Mouse (Mus musculus): Measurements from ENCODE around the gene Prkab2. TPM values are rescaled to one million over a fixed set of nuclear protein-coding genes. Genes with fewer than 3 reads are reported as not detected.
A peak's percentile ranks its signal among the peaks of the same experiment; 100 is the strongest.

The Prkab2 gene
- polyA plus RNA-seq, 1 experiment from 2014 or later = 16.9 TPM

GRCm38 (mm10) chr3:97620657-97621056 lies 37.3 kb upstream of the Prkab2 start:
- H3K36me3 ChIP-seq (ENCODE audit: control insufficient read depth, insufficient read depth, low read length) = no peaks in the 10 kb centered on the region
- no peak overlapping the region for H3K4me3 ChIP-seq (ENCODE audit: low read depth, low read length)
- H3K27me3 ChIP-seq (ENCODE audit: control insufficient read depth, insufficient read depth, low read depth, low read length) = no peaks in the 10 kb centered on the region
- no peaks in the 10 kb centered on the region for H3K4me1 ChIP-seq (ENCODE audit: control insufficient read depth, insufficient read depth, low read length)
- no peak overlapping the region for H3K4me2 ChIP-seq (ENCODE audit: low read length)
- no peak overlapping the region for H3K9ac ChIP-seq (ENCODE audit: low read depth, low read length)
- no peak overlapping the region for H3K27ac ChIP-seq (ENCODE audit: low read length)
- ATAC-seq = no peak
- no peaks in the 10 kb centered on the region for H3K9me3 ChIP-seq (replicated peaks; ENCODE audit: control insufficient read depth, low read length, poor library complexity, severe bottlenecking)
- WGBS = 95% methylated on average over 4 of the region's 4 CpGs

- no peak for ATAC-seq
Observed at GRCm38 (mm10) chr3:97624611-97625010, 33.4 kb upstream of the Prkab2 start.

GRCm38 (mm10) chr3:97627893-97628292 lies 30.1 kb upstream of the Prkab2 start:
- Histone ChIP-seq H3K27me3 (ENCODE audit: control insufficient read depth, insufficient read depth, low read depth, low read length) (no peaks in the 10 kb centered on the region), H3K9ac (ENCODE audit: low read depth, low read length) (no peak overlapping the region), H3K4me2 (ENCODE audit: low read length) (no peak overlapping the region), H3K4me3 (ENCODE audit: low read depth, low read length) (no peak overlapping the region), H3K36me3 (ENCODE audit: control insufficient read depth, insufficient read depth, low read length) (no peaks in the 10 kb centered on the region), H3K4me1 (ENCODE audit: control insufficient read depth, insufficient read depth, low read length) (no peaks in the 10 kb centered on the region), H3K9me3 (replicated peaks; ENCODE audit: control insufficient read depth, low read length, poor library complexity, severe bottlenecking) (no peaks in the 10 kb centered on the region), H3K27ac (ENCODE audit: low read length) (no peak overlapping the region)
- no peak for ATAC-seq
- WGBS = 82% methylated on average over 7 of the region's 7 CpGs

More at GRCm38 (mm10) chr3:97624611-97625010, 33.4 kb upstream of the Prkab2 start:
- H3K27ac ChIP-seq (ENCODE audit: low read length) = no peak overlapping the region
- no peaks in the 10 kb centered on the region for H3K4me1 ChIP-seq (ENCODE audit: control insufficient read depth, insufficient read depth, low read length)
- no peaks in the 10 kb centered on the region for H3K27me3 ChIP-seq (ENCODE audit: control insufficient read depth, insufficient read depth, low read depth, low read length)
- no peak overlapping the region for H3K9ac ChIP-seq (ENCODE audit: low read depth, low read length)
- WGBS = 36% methylated on average over 2 of the region's 2 CpGs
- no peaks in the 10 kb centered on the region for H3K36me3 ChIP-seq (ENCODE audit: control insufficient read depth, insufficient read depth, low read length)
- H3K4me2 ChIP-seq (ENCODE audit: low read length) = no peak overlapping the region
- H3K9me3 ChIP-seq (replicated peaks; ENCODE audit: control insufficient read depth, low read length, poor library complexity, severe bottlenecking) = no peaks in the 10 kb centered on the region
- H3K4me3 ChIP-seq (ENCODE audit: low read depth, low read length) = no peak overlapping the region

- no peaks in the 10 kb centered on the region for H3K27me3 ChIP-seq (ENCODE audit: control insufficient read depth, insufficient read depth, low read depth, low read length)
- no peaks in the 10 kb centered on the region for H3K4me1 ChIP-seq (ENCODE audit: control insufficient read depth, insufficient read depth, low read length)
- H3K27ac ChIP-seq (ENCODE audit: low read length) = no peak within 1 kb of the TSS
- peak within 1 kb of the TSS; percentile 39 for H3K4me2 ChIP-seq (ENCODE audit: low read length)
- H3K4me3 ChIP-seq (ENCODE audit: low read depth, low read length) = peak within 1 kb of the TSS; percentile 4; the same call in 1 of the 2 replicates
- H3K36me3 ChIP-seq (ENCODE audit: control insufficient read depth, insufficient read depth, low read length) = no peaks in the 10 kb centered on the region
- WGBS = 5% methylated on average over 18 of the region's 18 CpGs
- no peak within 1 kb of the TSS for H3K9ac ChIP-seq (ENCODE audit: low read depth, low read length)
- H3K9me3 ChIP-seq (replicated peaks; ENCODE audit: control insufficient read depth, low read length, poor library complexity, severe bottlenecking) = no peaks in the 10 kb centered on the region
- ATAC-seq = no peak
Observed at GRCm38 (mm10) chr3:97628391-97629001, 29.5 kb upstream of the Prkab2 start, which contains the start of gene Fmo5. Fmo5 (plus strand) TSS chr3:97628804.

- 88% methylated on average over 4 of the region's 4 CpGs for WGBS
- H3K36me3 ChIP-seq (ENCODE audit: control insufficient read depth, insufficient read depth, low read length) = no peaks in the 10 kb centered on the region
Observed at GRCm38 (mm10) chr3:97629941-97630340, 28.1 kb upstream of the Prkab2 start.

GRCm38 (mm10) chr3:97630746-97631145 lies 27.2 kb upstream of the Prkab2 start:
- H3K9me3 ChIP-seq (replicated peaks; ENCODE audit: control insufficient read depth, low read length, poor library complexity, severe bottlenecking) = no peaks in the 10 kb centered on the region
- no peaks in the 10 kb centered on the region for H3K36me3 ChIP-seq (ENCODE audit: control insufficient read depth, insufficient read depth, low read length)
- H3K4me1 ChIP-seq (ENCODE audit: control insufficient read depth, insufficient read depth, low read length) = no peaks in the 10 kb centered on the region
- no peak overlapping the region for H3K4me3 ChIP-seq (ENCODE audit: low read depth, low read length)
- H3K27ac ChIP-seq (ENCODE audit: low read length) = no peak overlapping the region
- no peak for ATAC-seq
- 94% methylated on average over 4 of the region's 4 CpGs for WGBS
- no peaks in the 10 kb centered on the region for H3K27me3 ChIP-seq (ENCODE audit: control insufficient read depth, insufficient read depth, low read depth, low read length)
- no peak overlapping the region for H3K9ac ChIP-seq (ENCODE audit: low read depth, low read length)
- no peak overlapping the region for H3K4me2 ChIP-seq (ENCODE audit: low read length)

More at GRCm38 (mm10) chr3:97629941-97630340, 28.1 kb upstream of the Prkab2 start:
- H3K9ac ChIP-seq (ENCODE audit: low read depth, low read length) = no peak overlapping the region
- H3K27me3 ChIP-seq (ENCODE audit: control insufficient read depth, insufficient read depth, low read depth, low read length) = no peaks in the 10 kb centered on the region
- no peak overlapping the region for H3K27ac ChIP-seq (ENCODE audit: low read length)
- no peak for ATAC-seq
- H3K9me3 ChIP-seq (replicated peaks; ENCODE audit: control insufficient read depth, low read length, poor library complexity, severe bottlenecking) = no peaks in the 10 kb centered on the region
- no peak overlapping the region for H3K4me3 ChIP-seq (ENCODE audit: low read depth, low read length)
- no peaks in the 10 kb centered on the region for H3K4me1 ChIP-seq (ENCODE audit: control insufficient read depth, insufficient read depth, low read length)
- H3K4me2 ChIP-seq (ENCODE audit: low read length) = no peak overlapping the region

GRCm38 (mm10) chr3:97631258-97631860 lies 26.6 kb upstream of the Prkab2 start:
- Histone ChIP-seq H3K4me3 (ENCODE audit: low read depth, low read length) (no peak overlapping the region), H3K4me1 (ENCODE audit: control insufficient read depth, insufficient read depth, low read length) (no peaks in the 10 kb centered on the region), H3K4me2 (ENCODE audit: low read length) (no peak overlapping the region), H3K27me3 (ENCODE audit: control insufficient read depth, insufficient read depth, low read depth, low read length) (no peaks in the 10 kb centered on the region), H3K9me3 (replicated peaks; ENCODE audit: control insufficient read depth, low read length, poor library complexity, severe bottlenecking) (no peaks in the 10 kb centered on the region), H3K36me3 (ENCODE audit: control insufficient read depth, insufficient read depth, low read length) (no peaks in the 10 kb centered on the region), H3K9ac (ENCODE audit: low read depth, low read length) (no peak overlapping the region), H3K27ac (ENCODE audit: low read length) (no peak overlapping the region)
- no peak for ATAC-seq
- WGBS = 92% methylated on average over 8 of the region's 8 CpGs

- Histone ChIP-seq H3K9me3 (replicated peaks; ENCODE audit: control insufficient read depth, low read length, poor library complexity, severe bottlenecking) (no peaks in the 10 kb centered on the region), H3K36me3 (ENCODE audit: control insufficient read depth, insufficient read depth, low read length) (no peaks in the 10 kb centered on the region), H3K27me3 (ENCODE audit: control insufficient read depth, insufficient read depth, low read depth, low read length) (no peaks in the 10 kb centered on the region), H3K4me1 (ENCODE audit: control insufficient read depth, insufficient read depth, low read length) (no peaks in the 10 kb centered on the region), H3K27ac (ENCODE audit: low read length) (no peak overlapping the region), H3K4me2 (ENCODE audit: low read length) (no peak overlapping the region), H3K9ac (ENCODE audit: low read depth, low read length) (no peak overlapping the region), H3K4me3 (ENCODE audit: low read depth, low read length) (no peak overlapping the region)
- ATAC-seq = no peak
- WGBS = 83% methylated on average over 4 of the region's 4 CpGs
Observed at GRCm38 (mm10) chr3:97633456-97633855, 24.5 kb upstream of the Prkab2 start.

- Histone ChIP-seq H3K9me3 (replicated peaks; ENCODE audit: control insufficient read depth, low read length, poor library complexity, severe bottlenecking) (no peaks in the 10 kb centered on the region), H3K4me3 (ENCODE audit: low read depth, low read length) (no peak overlapping the region), H3K27ac (ENCODE audit: low read length) (no peak overlapping the region), H3K27me3 (ENCODE audit: control insufficient read depth, insufficient read depth, low read depth, low read length) (no peaks in the 10 kb centered on the region), H3K36me3 (ENCODE audit: control insufficient read depth, insufficient read depth, low read length) (no peaks in the 10 kb centered on the region), H3K4me2 (ENCODE audit: low read length) (no peak overlapping the region), H3K9ac (ENCODE audit: low read depth, low read length) (no peak overlapping the region), H3K4me1 (ENCODE audit: control insufficient read depth, insufficient read depth, low read length) (no peaks in the 10 kb centered on the region)
- ATAC-seq = no peak
- WGBS = 82% methylated on average over 3 of the region's 3 CpGs
Observed at GRCm38 (mm10) chr3:97634288-97634761, 23.7 kb upstream of the Prkab2 start.
